Mouse (Mus musculus): ENCODE measurements around the gene Lrmp. TPM values are rescaled to one million over a fixed set of nuclear protein-coding genes. Genes with fewer than 3 reads are reported as not detected.

Lrmp gene
- polyA plus RNA-seq, 1 experiment = 0.91 TPM

DNA sequence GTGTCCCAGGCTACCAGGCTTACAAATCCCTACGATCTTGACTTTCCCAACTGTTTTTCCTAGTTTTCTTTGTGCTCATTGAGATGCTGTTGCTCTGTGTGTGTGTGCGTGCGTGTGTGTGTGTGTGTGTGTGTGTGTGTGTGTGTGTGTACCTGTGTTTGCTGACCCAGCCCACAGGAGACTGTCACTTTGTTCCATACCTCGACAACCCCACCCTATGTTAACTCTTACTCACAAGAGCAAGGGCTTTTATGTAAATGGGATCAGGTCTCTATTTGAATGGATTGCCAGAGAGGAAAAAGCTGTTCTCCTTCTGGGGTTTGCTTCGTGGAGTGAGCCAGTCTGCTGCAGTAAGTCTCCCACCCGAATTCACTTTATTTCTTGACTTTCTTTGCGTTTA, 29.7 kb downstream of the Lrmp start:
- Histone ChIP-seq H3K9ac (ENCODE audit: low read depth, poor library complexity, severe bottlenecking) (no peak overlapping the region), H3K4me1 (ENCODE audit: control insufficient read depth, insufficient read depth, low read length) (peaks cover 8% of the 10 kb centered on the region), H3K36me3 (ENCODE audit: control insufficient read depth, insufficient read depth, low read length, poor library complexity, severe bottlenecking) (no peaks in the 10 kb centered on the region), H3K27ac (ENCODE audit: insufficient read depth, low read length) (no peak overlapping the region), H3K4me3 (ENCODE audit: low read depth, low read length) (no peak overlapping the region), H3K9me3 (replicated peaks; ENCODE audit: control insufficient read depth, insufficient read depth, low read length, poor library complexity, severe bottlenecking) (no peaks in the 10 kb centered on the region), H3K27me3 (ENCODE audit: control insufficient read depth, insufficient read depth, low read length, poor library complexity, severe bottlenecking) (no peaks in the 10 kb centered on the region)
- TF ChIP-seq POLR2A (IDR thresholded peaks at IDR 0.05; ENCODE audit: insufficient read depth, low read length) (no peak), EP300 (IDR thresholded peaks at IDR 0.05; ENCODE audit: insufficient read depth, low read depth, low read length) (no peak), CTCF (IDR thresholded peaks at IDR 0.05; ENCODE audit: low read depth, low read length) (no peak)

DNA sequence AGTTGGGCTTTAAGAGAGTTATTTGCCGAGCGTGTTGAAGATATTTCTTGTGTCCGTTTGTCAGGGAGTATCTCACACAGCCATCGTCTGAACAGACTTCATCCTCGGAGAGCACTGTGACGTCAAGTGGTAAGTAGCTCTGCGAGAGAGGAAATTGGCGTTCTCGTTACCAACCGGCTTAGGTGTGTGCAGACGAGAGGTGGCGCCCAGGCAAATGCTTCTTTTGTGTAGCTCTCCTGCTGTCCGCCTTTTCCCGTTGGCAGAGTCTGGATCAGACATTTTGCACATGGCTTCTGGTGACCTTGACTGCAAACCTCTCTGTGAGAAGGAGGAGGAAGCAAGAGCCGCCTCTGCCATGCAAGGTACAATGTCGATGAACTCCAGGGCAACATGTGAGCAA, 32.3 kb downstream of the Lrmp start:
- no peak overlapping the region for H3K9ac ChIP-seq (ENCODE audit: low read depth, poor library complexity, severe bottlenecking)
- no peaks in the 10 kb centered on the region for H3K36me3 ChIP-seq (ENCODE audit: control insufficient read depth, insufficient read depth, low read length, poor library complexity, severe bottlenecking)
- TF ChIP-seq EP300 (IDR thresholded peaks at IDR 0.05; ENCODE audit: insufficient read depth, low read depth, low read length) = no peak
- no peak for TF ChIP-seq CTCF (IDR thresholded peaks at IDR 0.05; ENCODE audit: low read depth, low read length)
- no peak for TF ChIP-seq POLR2A (IDR thresholded peaks at IDR 0.05; ENCODE audit: insufficient read depth, low read length)
- no peaks in the 10 kb centered on the region for H3K9me3 ChIP-seq (replicated peaks; ENCODE audit: control insufficient read depth, insufficient read depth, low read length, poor library complexity, severe bottlenecking)
- no peaks in the 10 kb centered on the region for H3K27me3 ChIP-seq (ENCODE audit: control insufficient read depth, insufficient read depth, low read length, poor library complexity, severe bottlenecking)
- H3K4me3 ChIP-seq (ENCODE audit: low read depth, low read length) = no peak overlapping the region
- no peak overlapping the region for H3K27ac ChIP-seq (ENCODE audit: insufficient read depth, low read length)
- peaks cover 8% of the 10 kb centered on the region for H3K4me1 ChIP-seq (ENCODE audit: control insufficient read depth, insufficient read depth, low read length)

DNA sequence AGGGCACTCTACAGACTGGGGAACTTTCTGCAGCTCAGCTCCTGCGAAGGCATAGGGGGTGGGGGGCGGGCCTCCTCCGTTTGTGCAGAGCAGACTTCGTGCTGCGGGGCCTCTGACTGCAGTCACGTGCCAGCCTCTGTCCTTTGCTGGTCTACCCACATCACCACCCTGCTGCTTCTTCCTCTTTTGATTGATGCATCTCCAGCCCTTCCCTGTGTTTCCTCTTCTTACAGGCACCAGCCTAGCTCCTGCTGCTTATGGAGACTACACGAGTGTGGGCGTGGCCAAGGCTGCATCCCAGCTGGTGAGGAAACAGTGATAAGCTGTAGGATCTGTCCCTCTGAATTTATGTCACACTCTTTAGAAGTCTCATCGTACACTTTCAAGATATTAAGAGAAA, 33.6 kb downstream of the Lrmp start:
- Histone ChIP-seq H3K9me3 (replicated peaks; ENCODE audit: control insufficient read depth, insufficient read depth, low read length, poor library complexity, severe bottlenecking) (no peaks in the 10 kb centered on the region), H3K36me3 (ENCODE audit: control insufficient read depth, insufficient read depth, low read length, poor library complexity, severe bottlenecking) (no peaks in the 10 kb centered on the region), H3K4me3 (ENCODE audit: low read depth, low read length) (no peak overlapping the region), H3K9ac (ENCODE audit: low read depth, poor library complexity, severe bottlenecking) (no peak overlapping the region), H3K27ac (ENCODE audit: insufficient read depth, low read length) (no peak overlapping the region), H3K27me3 (ENCODE audit: control insufficient read depth, insufficient read depth, low read length, poor library complexity, severe bottlenecking) (no peaks in the 10 kb centered on the region), H3K4me1 (ENCODE audit: control insufficient read depth, insufficient read depth, low read length) (peaks cover 8% of the 10 kb centered on the region)
- TF ChIP-seq CTCF (IDR thresholded peaks at IDR 0.05; ENCODE audit: low read depth, low read length) (no peak), EP300 (IDR thresholded peaks at IDR 0.05; ENCODE audit: insufficient read depth, low read depth, low read length) (no peak), POLR2A (IDR thresholded peaks at IDR 0.05; ENCODE audit: insufficient read depth, low read length) (no peak)

DNA sequence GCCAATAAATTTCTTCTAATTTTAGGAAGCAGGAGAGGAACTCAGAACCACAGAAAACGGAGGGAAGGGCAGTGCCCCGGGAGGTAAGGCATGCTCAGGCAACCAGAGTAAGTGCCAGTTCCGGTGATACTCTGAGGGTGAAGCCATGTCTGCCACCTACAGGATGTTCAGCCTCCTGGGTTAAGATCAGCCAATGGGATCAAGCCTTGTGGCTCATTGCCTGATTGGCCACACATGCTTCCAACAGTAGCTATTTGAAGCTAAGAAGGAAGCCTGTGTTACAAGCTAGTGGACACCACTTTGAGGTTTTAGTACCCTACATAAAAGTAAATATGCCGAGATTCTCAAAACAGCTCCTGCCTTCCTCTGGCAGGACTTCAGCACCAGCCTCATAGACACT, 43.2 kb downstream of the Lrmp start:
- H3K27me3 ChIP-seq (ENCODE audit: control insufficient read depth, insufficient read depth, low read length, poor library complexity, severe bottlenecking) = no peaks in the 10 kb centered on the region
- H3K36me3 ChIP-seq (ENCODE audit: control insufficient read depth, insufficient read depth, low read length, poor library complexity, severe bottlenecking) = no peaks in the 10 kb centered on the region
- no peak overlapping the region for H3K9ac ChIP-seq (ENCODE audit: low read depth, poor library complexity, severe bottlenecking)
- H3K4me3 ChIP-seq (ENCODE audit: low read depth, low read length) = no peak overlapping the region
- no peak overlapping the region for H3K27ac ChIP-seq (ENCODE audit: insufficient read depth, low read length)
- H3K9me3 ChIP-seq (replicated peaks; ENCODE audit: control insufficient read depth, insufficient read depth, low read length, poor library complexity, severe bottlenecking) = no peaks in the 10 kb centered on the region
- H3K4me1 ChIP-seq (ENCODE audit: control insufficient read depth, insufficient read depth, low read length) = no peaks in the 10 kb centered on the region
- no peak for TF ChIP-seq EP300 (IDR thresholded peaks at IDR 0.05; ENCODE audit: insufficient read depth, low read depth, low read length)
- peak; percentile 2 for TF ChIP-seq CTCF (IDR thresholded peaks at IDR 0.05; ENCODE audit: low read depth, low read length)

DNA sequence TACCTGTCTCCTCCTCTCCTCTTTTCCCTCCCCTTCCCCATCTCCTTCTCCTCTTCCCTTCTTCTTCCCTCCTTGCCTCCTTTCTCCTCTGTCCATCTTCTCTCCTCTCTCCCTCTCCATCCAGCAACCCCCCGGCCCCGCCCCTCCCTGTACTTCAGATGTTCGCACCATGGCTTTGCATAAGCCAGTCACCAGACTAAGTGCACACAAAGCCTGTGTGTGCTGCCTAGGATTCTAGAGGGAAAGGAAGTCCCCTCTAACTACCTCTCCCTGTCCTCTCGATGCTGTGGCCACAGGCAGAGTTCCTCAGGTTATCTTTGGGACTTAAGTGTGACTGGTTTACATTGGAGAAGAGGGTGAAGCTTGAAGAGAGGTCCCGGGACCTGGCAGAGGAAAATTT, 45.1 kb downstream of the Lrmp start:
- Histone ChIP-seq H3K9me3 (replicated peaks; ENCODE audit: control insufficient read depth, insufficient read depth, low read length, poor library complexity, severe bottlenecking) (no peaks in the 10 kb centered on the region; the same call in none of the 2 replicates), H3K4me3 (ENCODE audit: low read depth, low read length) (no peak overlapping the region), H3K9ac (ENCODE audit: low read depth, poor library complexity, severe bottlenecking) (no peak overlapping the region), H3K36me3 (ENCODE audit: control insufficient read depth, insufficient read depth, low read length, poor library complexity, severe bottlenecking) (no peaks in the 10 kb centered on the region), H3K27ac (ENCODE audit: insufficient read depth, low read length) (no peak overlapping the region), H3K4me1 (ENCODE audit: control insufficient read depth, insufficient read depth, low read length) (no peaks in the 10 kb centered on the region), H3K27me3 (ENCODE audit: control insufficient read depth, insufficient read depth, low read length, poor library complexity, severe bottlenecking) (no peaks in the 10 kb centered on the region)
- TF ChIP-seq CTCF (IDR thresholded peaks at IDR 0.05; ENCODE audit: low read depth, low read length) (no peak), EP300 (IDR thresholded peaks at IDR 0.05; ENCODE audit: insufficient read depth, low read depth, low read length) (no peak), POLR2A (IDR thresholded peaks at IDR 0.05; ENCODE audit: insufficient read depth, low read length) (no peak)

DNA sequence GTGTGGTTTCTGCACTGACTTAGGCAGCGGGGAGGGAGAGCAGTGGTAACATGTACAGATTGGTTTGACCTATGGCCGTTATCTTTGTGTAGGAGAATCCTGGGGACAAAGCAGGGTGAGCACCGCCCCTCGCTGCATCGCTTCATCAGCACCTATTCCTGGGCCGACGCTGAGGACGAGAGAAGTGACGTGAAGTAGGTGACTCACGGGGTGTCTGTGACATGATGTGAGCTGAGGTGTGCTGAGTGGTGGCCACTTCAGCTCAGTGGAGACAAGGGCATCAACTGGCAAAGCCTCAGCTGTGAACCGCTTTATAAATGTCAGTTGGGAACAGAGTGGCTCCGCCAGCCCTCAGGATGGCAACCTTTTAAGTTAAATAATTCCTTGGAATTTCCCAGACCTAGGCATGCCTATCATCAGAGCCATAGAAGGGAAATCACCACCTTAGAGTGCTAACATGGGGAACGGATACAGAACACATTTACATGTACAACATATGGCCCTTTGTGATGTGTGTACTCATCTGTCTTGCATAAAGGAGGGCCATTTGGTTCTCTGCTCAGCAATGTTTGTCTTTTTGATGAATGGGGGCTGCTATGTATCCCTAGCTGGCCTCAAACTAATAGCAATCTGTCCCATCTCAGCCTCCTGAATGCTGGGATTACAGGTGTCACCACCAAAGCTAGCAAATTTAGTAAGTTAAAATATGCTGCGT, 56.6 kb downstream of the Lrmp start:
- H3K27me3 ChIP-seq (ENCODE audit: control insufficient read depth, insufficient read depth, low read length, poor library complexity, severe bottlenecking) = no peaks in the 10 kb centered on the region
- H3K9me3 ChIP-seq (replicated peaks; ENCODE audit: control insufficient read depth, insufficient read depth, low read length, poor library complexity, severe bottlenecking) = no peaks in the 10 kb centered on the region
- H3K9ac ChIP-seq (ENCODE audit: low read depth, poor library complexity, severe bottlenecking) = no peak overlapping the region
- peaks cover 12% of the 10 kb centered on the region for H3K4me1 ChIP-seq (ENCODE audit: control insufficient read depth, insufficient read depth, low read length)
- no peak overlapping the region for H3K27ac ChIP-seq (ENCODE audit: insufficient read depth, low read length)
- no peaks in the 10 kb centered on the region for H3K36me3 ChIP-seq (ENCODE audit: control insufficient read depth, insufficient read depth, low read length, poor library complexity, severe bottlenecking)
- no peak overlapping the region for H3K4me3 ChIP-seq (ENCODE audit: low read depth, low read length)
- no peak for TF ChIP-seq POLR2A (IDR thresholded peaks at IDR 0.05; ENCODE audit: insufficient read depth, low read length)
- TF ChIP-seq EP300 (IDR thresholded peaks at IDR 0.05; ENCODE audit: insufficient read depth, low read depth, low read length) = no peak
- TF ChIP-seq CTCF (IDR thresholded peaks at IDR 0.05; ENCODE audit: low read depth, low read length) = no peak

Measured in ES-Bruce4 (cell line).